Mouse (Mus musculus) kidney, embryonic 14.5 days (tissue): ENCODE data around the gene Tbc1d30. TPM values are rescaled to one million over a fixed set of nuclear protein-coding genes. Genes with fewer than 3 reads are reported as not detected.

Source experiments
- ATAC-seq: fragments of 200-750 bp; cut with Nextera tagmentation; 2 replicates; pipeline ENCODE4 v1.8.0; 2017; ENCODE audit warnings: moderate number of reproducible peaks, mild to moderate bottlenecking, moderate TSS enrichment, moderate library complexity; ENCODE audit not compliant: low FRiP score, low TSS enrichment
- H3K27ac ChIP-seq: fragments of 300-500 bp; sonication (generic); 2 replicates; pipeline ENCODE4 v1.5.1; 2014; ENCODE audit warnings: low read depth, mild to moderate bottlenecking, low read length, moderate library complexity, mixed read lengths
- H3K27me3 ChIP-seq: fragments of 300-500 bp; sonication (generic); 2 replicates; pipeline ENCODE4 v1.6.1; 2014; ENCODE audit warnings: mild to moderate bottlenecking, low read length; ENCODE audit not compliant: control insufficient read depth, insufficient read depth
- H3K36me3 ChIP-seq: fragments of 300-500 bp; sonication (generic); 2 replicates; pipeline ENCODE4 v1.6.1; 2014; ENCODE audit warnings: low read length, mixed read lengths; ENCODE audit not compliant: control insufficient read depth, insufficient read depth
- H3K4me1 ChIP-seq: fragments of 300-500 bp; sonication (generic); 2 replicates; pipeline ENCODE4 v1.6.1; 2014; ENCODE audit warnings: low read length, mixed read lengths; ENCODE audit not compliant: control insufficient read depth, insufficient read depth
- H3K4me2 ChIP-seq: fragments of 300-500 bp; sonication (generic); replicated peaks from 2 replicates; pipeline ENCODE4 v1.6.1; 2014; ENCODE audit warnings: low read depth, mild to moderate bottlenecking, low read length
- H3K4me3 ChIP-seq: fragments of 300-500 bp; sonication (generic); 2 replicates; pipeline ENCODE4 v1.5.1; 2014; ENCODE audit warnings: mild to moderate bottlenecking, low read length
- H3K9ac ChIP-seq: fragments of 300-500 bp; sonication (generic); 2 replicates; pipeline ENCODE4 v1.6.1; 2014; ENCODE audit warnings: low read depth, mild to moderate bottlenecking, low read length, moderate library complexity
- H3K9me3 ChIP-seq: fragments of 300-500 bp; sonication (generic); 2 replicates; pipeline ENCODE4 v1.6.1; 2016; ENCODE audit warnings: low read length; ENCODE audit not compliant: control insufficient read depth
- WGBS: fragments of 180-500 bp; shearing (Covaris S2); extraction: QIAGEN DNeasy Blood & Tissue Kit; methylation state at CpG from one replicate; pipeline ENCODE4 v1.1.7; 2014; 5-methylcytosine and 5-hydroxymethylcytosine counted together
- polyA plus RNA-seq: library from polyadenylated mRNA; unstranded; fragments of >200 nt; fragmentation: Nextera tagmentation; extraction: Ambion mirVana; gene quantifications from 2 replicates; pipeline ENCODE4 v1.2.1, GENCODE M21; 2014

The Tbc1d30 gene
- polyA plus RNA-seq, 1 experiment from 2014 or later: 0.76 TPM

DNA sequence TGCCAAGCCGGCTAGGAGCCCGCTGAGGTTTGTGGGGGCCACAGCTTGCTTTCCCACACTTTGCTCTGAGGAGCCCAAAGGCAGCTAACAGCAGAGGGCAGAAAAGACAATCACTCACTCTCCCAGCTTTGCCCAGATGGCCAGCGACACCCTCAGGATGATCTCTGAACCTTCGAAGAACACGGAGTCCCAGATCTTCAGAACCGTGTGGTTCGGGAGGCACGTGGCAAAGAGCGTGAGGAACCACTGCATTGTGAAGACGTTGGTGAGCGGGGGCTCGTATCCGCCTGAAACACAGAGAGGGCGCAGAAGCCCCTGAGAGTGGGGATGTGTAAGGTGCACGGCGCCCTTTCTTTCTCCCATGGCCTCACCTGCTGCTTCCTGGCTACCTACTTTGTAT, 56.6 kb downstream of the Tbc1d30 start:
- no peaks in the 10 kb centered on the region for H3K4me1 ChIP-seq
- no peak overlapping the region for H3K9ac ChIP-seq
- no peak overlapping the region for H3K4me3 ChIP-seq
- no peaks in the 10 kb centered on the region for H3K36me3 ChIP-seq
- no peaks in the 10 kb centered on the region for H3K9me3 ChIP-seq
- WGBS: 79% methylated on average over 16 of the region's 16 CpGs
- ATAC-seq: no peak
- H3K4me2 ChIP-seq: no peak overlapping the region
- no peak overlapping the region; the same call in 1 of the 2 replicates for H3K27ac ChIP-seq
- H3K27me3 ChIP-seq: no peaks in the 10 kb centered on the region

DNA sequence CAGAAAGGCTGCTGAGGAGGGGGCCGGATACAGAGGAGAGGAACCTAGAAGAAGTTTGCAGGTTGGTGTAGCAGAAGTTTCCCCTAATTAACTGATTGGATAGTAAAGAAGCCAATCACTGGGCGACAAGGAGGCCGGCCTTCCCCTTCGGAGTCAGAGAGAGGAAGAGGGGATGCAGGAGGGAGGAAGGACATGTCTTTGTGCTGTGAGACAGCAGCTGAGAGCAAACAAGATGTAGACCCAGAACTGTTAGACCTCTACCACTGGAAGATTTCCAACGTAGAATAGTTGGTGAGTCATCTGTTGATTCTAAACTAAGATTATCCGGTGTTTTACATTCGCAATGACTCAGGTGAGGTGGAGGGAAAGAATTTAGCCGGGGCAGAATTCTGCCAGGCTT, 57.2 kb downstream of the Tbc1d30 start:
- no peaks in the 10 kb centered on the region for H3K27me3 ChIP-seq
- ATAC-seq: no peak
- no peaks in the 10 kb centered on the region for H3K9me3 ChIP-seq
- no peaks in the 10 kb centered on the region for H3K4me1 ChIP-seq
- 69% methylated on average over 8 of the region's 8 CpGs for WGBS
- no peak overlapping the region for H3K4me3 ChIP-seq
- no peak overlapping the region for H3K27ac ChIP-seq
- no peak overlapping the region for H3K4me2 ChIP-seq
- H3K36me3 ChIP-seq: no peaks in the 10 kb centered on the region
- H3K9ac ChIP-seq: no peak overlapping the region

- Histone ChIP-seq H3K36me3 (no peaks in the 10 kb centered on the region), H3K4me3 (no peak overlapping the region), H3K27ac (no peak overlapping the region), H3K4me1 (no peaks in the 10 kb centered on the region), H3K27me3 (no peaks in the 10 kb centered on the region), H3K9me3 (no peaks in the 10 kb centered on the region), H3K9ac (no peak overlapping the region), H3K4me2 (no peak overlapping the region)
- ATAC-seq: peak; percentile 20; the same call in 1 of the 2 replicates
- WGBS: 86% methylated on average over 10 of the region's 10 CpGs
Observed at GRCm38 (mm10) chr10:121291272-121291917, 59.7 kb downstream of the Tbc1d30 start.

- H3K9me3 ChIP-seq: no peaks in the 10 kb centered on the region
- no peak overlapping the region for H3K4me2 ChIP-seq
- 65% methylated on average over 20 of the region's 20 CpGs for WGBS
- H3K9ac ChIP-seq: no peak overlapping the region
- no peaks in the 10 kb centered on the region for H3K27me3 ChIP-seq
- H3K4me1 ChIP-seq: no peaks in the 10 kb centered on the region
- no peaks in the 10 kb centered on the region for H3K36me3 ChIP-seq
- no peak for ATAC-seq
- no peak overlapping the region for H3K4me3 ChIP-seq
- no peak overlapping the region for H3K27ac ChIP-seq
Observed at GRCm38 (mm10) chr10:121290682-121291078, 60.4 kb downstream of the Tbc1d30 start.

GRCm38 (mm10) chr10:121289970-121290681, 61.0 kb downstream of the Tbc1d30 start:
- no peaks in the 10 kb centered on the region for H3K27me3 ChIP-seq
- H3K9me3 ChIP-seq: no peaks in the 10 kb centered on the region
- no peaks in the 10 kb centered on the region for H3K36me3 ChIP-seq
- H3K4me1 ChIP-seq: no peaks in the 10 kb centered on the region
- no peak overlapping the region for H3K9ac ChIP-seq
- no peak overlapping the region for H3K27ac ChIP-seq
- WGBS: 64% methylated on average over 4 of the region's 4 CpGs
- no peak overlapping the region for H3K4me2 ChIP-seq
- H3K4me3 ChIP-seq: no peak overlapping the region
- no peak for ATAC-seq

DNA sequence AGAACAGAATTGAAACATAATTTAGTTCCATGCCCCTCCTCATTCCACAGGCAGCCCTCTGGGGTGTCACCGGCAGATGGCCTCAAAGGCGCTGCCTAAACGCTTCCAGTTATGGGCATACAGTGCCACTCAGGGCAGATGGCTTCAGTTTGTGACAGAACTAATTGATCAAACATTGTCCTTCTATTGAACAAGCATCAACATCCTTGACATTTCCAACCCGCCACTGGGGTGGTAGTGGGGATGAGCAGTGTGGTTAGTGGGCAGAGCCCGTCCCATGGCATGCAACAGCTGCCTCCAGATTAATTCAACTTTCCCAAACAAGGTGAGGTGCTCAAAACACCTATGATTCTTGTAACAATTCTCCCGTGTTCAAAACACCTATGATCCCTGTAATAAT, 68.2 kb downstream of the Tbc1d30 start:
- WGBS: 91% methylated on average over 6 of the region's 6 CpGs
- Histone ChIP-seq H3K4me2 (no peak overlapping the region), H3K27me3 (no peaks in the 10 kb centered on the region), H3K9me3 (no peaks in the 10 kb centered on the region), H3K27ac (no peak overlapping the region), H3K9ac (no peak overlapping the region), H3K4me1 (no peaks in the 10 kb centered on the region), H3K4me3 (no peak overlapping the region), H3K36me3 (no peaks in the 10 kb centered on the region)
- no peak for ATAC-seq

DNA sequence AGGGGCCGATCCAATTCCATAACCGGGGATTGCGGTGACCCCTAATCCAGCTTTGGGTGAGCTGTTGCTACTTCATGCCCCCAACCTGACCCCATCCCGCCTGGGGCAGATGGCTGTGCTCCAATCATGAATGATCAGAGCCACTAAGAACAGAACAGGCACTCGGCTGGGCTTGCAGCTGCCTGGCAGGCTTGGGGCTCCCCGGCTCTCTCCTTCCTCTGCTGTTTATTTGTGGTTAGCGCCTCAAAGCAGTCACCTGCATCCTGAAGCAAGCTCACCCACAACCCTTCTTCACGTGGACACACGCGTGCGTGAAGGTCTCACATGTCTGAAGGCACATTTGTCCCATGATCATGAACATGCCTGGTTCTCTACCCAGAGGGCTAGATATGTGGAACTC, 68.6 kb downstream of the Tbc1d30 start:
- Histone ChIP-seq H3K36me3 (no peaks in the 10 kb centered on the region), H3K27me3 (no peaks in the 10 kb centered on the region), H3K4me2 (no peak overlapping the region), H3K4me1 (no peaks in the 10 kb centered on the region), H3K4me3 (no peak overlapping the region), H3K27ac (no peak overlapping the region), H3K9ac (no peak overlapping the region), H3K9me3 (no peaks in the 10 kb centered on the region)
- 75% methylated on average over 11 of the region's 11 CpGs for WGBS
- ATAC-seq: no peak

DNA sequence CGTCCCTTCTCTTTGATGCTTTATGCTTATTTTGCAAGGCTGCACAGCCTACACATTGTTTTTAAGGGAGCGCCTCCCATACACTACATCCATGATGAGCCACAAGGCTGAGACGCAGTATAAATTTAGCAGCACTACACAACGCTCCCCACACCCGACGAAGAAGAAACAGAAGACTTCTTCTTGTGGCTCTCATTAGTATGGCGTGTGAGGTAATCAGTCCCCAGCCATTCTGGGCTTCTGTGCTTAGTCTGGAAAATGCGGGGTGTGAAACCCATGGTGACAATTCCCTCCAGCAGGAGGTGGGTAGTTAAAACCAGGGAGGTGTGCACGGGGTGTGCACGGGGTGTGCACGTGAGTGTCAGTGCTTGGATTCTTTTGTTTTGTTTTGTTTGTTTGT, 70.1 kb downstream of the Tbc1d30 start:
- Histone ChIP-seq H3K9me3 (no peaks in the 10 kb centered on the region), H3K4me2 (no peak overlapping the region), H3K27me3 (no peaks in the 10 kb centered on the region), H3K9ac (no peak overlapping the region), H3K36me3 (no peaks in the 10 kb centered on the region), H3K27ac (no peak overlapping the region), H3K4me3 (no peak overlapping the region), H3K4me1 (peaks cover 6% of the 10 kb centered on the region; the same call in 1 of the 2 replicates)
- ATAC-seq: no peak
- WGBS: 75% methylated on average over 11 of the region's 11 CpGs

- H3K4me2 ChIP-seq: no peak overlapping the region
- 54% methylated on average over 2 of the region's 2 CpGs for WGBS
Observed at GRCm38 (mm10) chr10:121277022-121277471, 74.0 kb downstream of the Tbc1d30 start.

More at GRCm38 (mm10) chr10:121277022-121277471, 74.0 kb downstream of the Tbc1d30 start:
- H3K9ac ChIP-seq: no peak overlapping the region
- H3K27ac ChIP-seq: no peak overlapping the region
- H3K4me3 ChIP-seq: no peak overlapping the region
- ATAC-seq: peak; percentile 74
- no peaks in the 10 kb centered on the region for H3K27me3 ChIP-seq
- no peaks in the 10 kb centered on the region for H3K36me3 ChIP-seq
- peaks cover 3% of the 10 kb centered on the region; the same call in 1 of the 2 replicates for H3K9me3 ChIP-seq
- H3K4me1 ChIP-seq: peaks cover 6% of the 10 kb centered on the region; the same call in 1 of the 2 replicates
